Mouse (Mus musculus): ENCODE measurements around the gene Hist1h2ac. TPM values are rescaled to one million over a fixed set of nuclear protein-coding genes. Genes with fewer than 3 reads are reported as not detected.

The Hist1h2ac gene
- polyA plus RNA-seq, 1 experiment = 4.7 TPM

- Histone ChIP-seq H3K9me3 (peaks cover 5% of the 10 kb centered on the region), H3K36me3 (replicated peaks; ENCODE audit: low read length) (no peaks in the 10 kb centered on the region), H3K4me1 (peaks cover 14% of the 10 kb centered on the region), H3K27me3 (replicated peaks) (peaks cover 2% of the 10 kb centered on the region), H3K4me3 (replicated peaks) (no peak overlapping the region)
- TF ChIP-seq FLI1 (IDR thresholded peaks at IDR 0.05; ENCODE audit: low read length) = no peak
- TF ChIP-seq GATA1 (IDR thresholded peaks at IDR 0.05; ENCODE audit: borderline replicate concordance, low read length) = no peak
Observed at GRCm38 (mm10) chr13:23662536-23662935, 21.2 kb downstream of the Hist1h2ac start.

GRCm38 (mm10) chr13:23659636-23660366 lies 23.9 kb downstream of the Hist1h2ac start:
- no peak for TF ChIP-seq GATA1 (IDR thresholded peaks at IDR 0.05; ENCODE audit: borderline replicate concordance, low read length)
- no peak for TF ChIP-seq FLI1 (IDR thresholded peaks at IDR 0.05; ENCODE audit: low read length)
- Histone ChIP-seq H3K36me3 (replicated peaks; ENCODE audit: low read length) (no peaks in the 10 kb centered on the region), H3K27me3 (replicated peaks) (peaks cover 2% of the 10 kb centered on the region), H3K9me3 (no peaks in the 10 kb centered on the region), H3K4me1 (peaks cover 14% of the 10 kb centered on the region), H3K4me3 (replicated peaks) (no peak overlapping the region)

Other genes starting within 250 kb of the Hist1h2ac start
- gene Btn1a1, start 218.0 kb downstream of the Hist1h2ac start, polyA plus RNA-seq (2012; ENCODE audit: insufficient read depth, low replicate concordance) = not detected in 2 replicates
- not detected in 2 replicates for gene Btn2a2, start 195.1 kb downstream of the Hist1h2ac start, polyA plus RNA-seq (2012; ENCODE audit: insufficient read depth, low replicate concordance)
- gene Hist1h4h, start 152.9 kb downstream of the Hist1h2ac start, polyA plus RNA-seq (2012; ENCODE audit: insufficient read depth, low replicate concordance) = 443 and 574 TPM in 2 replicates
- gene Hist1h2af, start 150.0 kb downstream of the Hist1h2ac start, polyA plus RNA-seq (2012; ENCODE audit: insufficient read depth, low replicate concordance) = 37.2 and 163 TPM in 2 replicates
- 5.7 and 16.4 TPM in 2 replicates for gene Hist1h3g, start 148.5 kb downstream of the Hist1h2ac start, polyA plus RNA-seq (2012; ENCODE audit: insufficient read depth, low replicate concordance)
- 1.4 and 2.0 TPM in 2 replicates for gene Hist1h2bh, start 140.6 kb downstream of the Hist1h2ac start, polyA plus RNA-seq (2012; ENCODE audit: insufficient read depth, low replicate concordance)
- gene Hist1h3f, start 139.9 kb downstream of the Hist1h2ac start, polyA plus RNA-seq (2012; ENCODE audit: insufficient read depth, low replicate concordance) = 7.0 TPM in 1 of 2 replicates, not detected in the other
- 8.9 and 30.2 TPM in 2 replicates for gene Hist1h4f, start 132.3 kb downstream of the Hist1h2ac start, polyA plus RNA-seq (2012; ENCODE audit: insufficient read depth, low replicate concordance)
- 0.36 and 2.1 TPM in 2 replicates for gene Hist1h1d, start 130.7 kb downstream of the Hist1h2ac start, polyA plus RNA-seq (2012; ENCODE audit: insufficient read depth, low replicate concordance)
- 17.9 and 26.5 TPM in 2 replicates for gene Hist1h3e, start 121.6 kb downstream of the Hist1h2ac start, polyA plus RNA-seq (2012; ENCODE audit: insufficient read depth, low replicate concordance)
- 13.6 and 16.0 TPM in 2 replicates for gene Hist1h2ae, start 112.7 kb downstream of the Hist1h2ac start, polyA plus RNA-seq (2012; ENCODE audit: insufficient read depth, low replicate concordance)
- 16.8 and 28.8 TPM in 2 replicates for gene Hist1h2bg, start 112.6 kb downstream of the Hist1h2ac start, polyA plus RNA-seq (2012; ENCODE audit: insufficient read depth, low replicate concordance)
- gene Hist1h2bf, start 109.8 kb downstream of the Hist1h2ac start, polyA plus RNA-seq (2012; ENCODE audit: insufficient read depth, low replicate concordance) = 7.6 and 73.0 TPM in 2 replicates
- 9.6 TPM in 1 of 2 replicates, not detected in the other for gene Hist1h2ad, start 109.6 kb downstream of the Hist1h2ac start, polyA plus RNA-seq (2012; ENCODE audit: insufficient read depth, low replicate concordance)
- gene Hist1h3d, start 108.2 kb downstream of the Hist1h2ac start, polyA plus RNA-seq (2012; ENCODE audit: insufficient read depth, low replicate concordance) = 4.6 and 5.9 TPM in 2 replicates
- gene Hist1h4d, start 102.3 kb downstream of the Hist1h2ac start, polyA plus RNA-seq (2012; ENCODE audit: insufficient read depth, low replicate concordance) = 16.4 and 20.4 TPM in 2 replicates
- 1.1 and 1.9 TPM in 2 replicates for gene Hist1h2be, start 62.8 kb downstream of the Hist1h2ac start, polyA plus RNA-seq (2012; ENCODE audit: insufficient read depth, low replicate concordance)
- gene Hist1h1e, start 61.4 kb downstream of the Hist1h2ac start, polyA plus RNA-seq (2012; ENCODE audit: insufficient read depth, low replicate concordance) = 4.7 and 22.2 TPM in 2 replicates
- 148 and 151 TPM in 2 replicates for gene Hist1h2bc, start 251 bp upstream of the Hist1h2ac start, polyA plus RNA-seq (2012; ENCODE audit: insufficient read depth, low replicate concordance)
- gene Hist1h1t, start 11.9 kb upstream of the Hist1h2ac start, polyA plus RNA-seq (2012; ENCODE audit: insufficient read depth, low replicate concordance) = not detected in 2 replicates
- gene Hist1h4c, start 14.5 kb upstream of the Hist1h2ac start, polyA plus RNA-seq (2012; ENCODE audit: insufficient read depth, low replicate concordance) = 4.0 and 19.8 TPM in 2 replicates
- 10.7 TPM in 1 of 2 replicates, not detected in the other for gene Hfe, start 26.9 kb upstream of the Hist1h2ac start, polyA plus RNA-seq (2012; ENCODE audit: insufficient read depth, low replicate concordance)
- 353 and 402 TPM in 2 replicates for gene Hist1h1c, start 54.9 kb upstream of the Hist1h2ac start, polyA plus RNA-seq (2012; ENCODE audit: insufficient read depth, low replicate concordance)
- 12.6 TPM in 1 of 2 replicates, not detected in the other for gene Hist1h3c, start 61.7 kb upstream of the Hist1h2ac start, polyA plus RNA-seq (2012; ENCODE audit: insufficient read depth, low replicate concordance)
- 7.4 TPM in 1 of 2 replicates, not detected in the other for gene Hist1h2bb, start 62.8 kb upstream of the Hist1h2ac start, polyA plus RNA-seq (2012; ENCODE audit: insufficient read depth, low replicate concordance)
- 16.0 and 17.5 TPM in 2 replicates for gene Hist1h2ab, start 67.2 kb upstream of the Hist1h2ac start, polyA plus RNA-seq (2012; ENCODE audit: insufficient read depth, low replicate concordance)
- gene Hist1h3b, start 68.3 kb upstream of the Hist1h2ac start, polyA plus RNA-seq (2012; ENCODE audit: insufficient read depth, low replicate concordance) = 9.9 and 14.5 TPM in 2 replicates
- 17.4 and 40.7 TPM in 2 replicates for gene Hist1h4b, start 73.1 kb upstream of the Hist1h2ac start, polyA plus RNA-seq (2012; ENCODE audit: insufficient read depth, low replicate concordance)
- gene Hist1h4a, start 77.3 kb upstream of the Hist1h2ac start, polyA plus RNA-seq (2012; ENCODE audit: insufficient read depth, low replicate concordance) = 30.3 and 45.4 TPM in 2 replicates
- gene Hist1h3a, start 78.4 kb upstream of the Hist1h2ac start, polyA plus RNA-seq (2012; ENCODE audit: insufficient read depth, low replicate concordance) = 6.6 and 7.4 TPM in 2 replicates
- gene Hist1h1a, start 79.7 kb upstream of the Hist1h2ac start, polyA plus RNA-seq (2012; ENCODE audit: insufficient read depth, low replicate concordance) = 3.3 and 3.5 TPM in 2 replicates
- gene Trim38, start 86.0 kb upstream of the Hist1h2ac start, polyA plus RNA-seq (2012; ENCODE audit: insufficient read depth, low replicate concordance) = not detected in 2 replicates
- not detected in 2 replicates for gene Slc17a2, start 123.0 kb upstream of the Hist1h2ac start, polyA plus RNA-seq (2012; ENCODE audit: insufficient read depth, low replicate concordance)
- gene Slc17a3, start 155.5 kb upstream of the Hist1h2ac start, polyA plus RNA-seq (2012; ENCODE audit: insufficient read depth, low replicate concordance) = not detected in 2 replicates
- gene Slc17a1, start 183.8 kb upstream of the Hist1h2ac start, polyA plus RNA-seq (2012; ENCODE audit: insufficient read depth, low replicate concordance) = not detected in 2 replicates
- gene Slc17a4, start 231.1 kb upstream of the Hist1h2ac start, polyA plus RNA-seq (2012; ENCODE audit: insufficient read depth, low replicate concordance) = not detected in 2 replicates

All from megakaryocyte, embryonic 14.5 days (primary cell).